Mouse (Mus musculus): ENCODE measurements around the gene Tmem117.

Tmem117 gene

GRCm38 (mm10) chr15:94868372-94868771, 239.3 kb downstream of the Tmem117 start:
- intact Hi-C loops (cut with DNase I): no loop called here

- intact Hi-C loops (cut with DNase I): no loop called here
Measured at GRCm38 (mm10) chr15:94885026-94885425, 256.0 kb downstream of the Tmem117 start.

- intact Hi-C loops (cut with DNase I): no loop called here
Measured at GRCm38 (mm10) chr15:94893201-94893600, 264.2 kb downstream of the Tmem117 start.

- intact Hi-C loops (cut with DNase I): no loop called here
Measured at GRCm38 (mm10) chr15:94894086-94894485, 265.1 kb downstream of the Tmem117 start.

- intact Hi-C loops (cut with DNase I): no loop called here
Measured at GRCm38 (mm10) chr15:94895681-94896080, 266.6 kb downstream of the Tmem117 start.

- intact Hi-C loops (cut with DNase I): no loop called here
Measured at GRCm38 (mm10) chr15:94903188-94903587, 274.2 kb downstream of the Tmem117 start.

- intact Hi-C loops (cut with DNase I): no loop called here
Measured at GRCm38 (mm10) chr15:94904672-94905407, 275.8 kb downstream of the Tmem117 start.

- intact Hi-C loops (cut with DNase I): no loop called here
Measured at GRCm38 (mm10) chr15:94921672-94922071, 292.6 kb downstream of the Tmem117 start.

- intact Hi-C loops (cut with DNase I): no loop called here
Measured at GRCm38 (mm10) chr15:94927986-94928385, 299.0 kb downstream of the Tmem117 start.

GRCm38 (mm10) chr15:94930743-94931142, 301.7 kb downstream of the Tmem117 start:
- intact Hi-C loops (cut with DNase I): no loop called here

- intact Hi-C loops (cut with DNase I): no loop called here
Measured at GRCm38 (mm10) chr15:94933044-94933443, 304.0 kb downstream of the Tmem117 start.

GRCm38 (mm10) chr15:94933480-94933879, 304.4 kb downstream of the Tmem117 start:
- intact Hi-C loops (cut with DNase I): no loop called here

GRCm38 (mm10) chr15:94941954-94942353, 312.9 kb downstream of the Tmem117 start:
- intact Hi-C loops (cut with DNase I): no loop called here

GRCm38 (mm10) chr15:94942465-94942864, 313.4 kb downstream of the Tmem117 start:
- intact Hi-C loops (cut with DNase I): no loop called here

GRCm38 (mm10) chr15:94943891-94944290, 314.9 kb downstream of the Tmem117 start:
- intact Hi-C loops (cut with DNase I): no loop called here

GRCm38 (mm10) chr15:94951382-94952048, 322.5 kb downstream of the Tmem117 start:
- intact Hi-C loops (cut with DNase I): no loop called here

GRCm38 (mm10) chr15:94956697-94957096, 327.7 kb downstream of the Tmem117 start:
- intact Hi-C loops (cut with DNase I): no loop called here

GRCm38 (mm10) chr15:94957202-94957601, 328.2 kb downstream of the Tmem117 start:
- intact Hi-C loops (cut with DNase I): no loop called here

- intact Hi-C loops (cut with DNase I): no loop called here
Measured at GRCm38 (mm10) chr15:94967004-94967403, 338.0 kb downstream of the Tmem117 start.

- intact Hi-C loops (cut with DNase I): no loop called here
Measured at GRCm38 (mm10) chr15:94968403-94969180, 339.6 kb downstream of the Tmem117 start.

GRCm38 (mm10) chr15:94981798-94982197, 352.8 kb downstream of the Tmem117 start:
- intact Hi-C loops (cut with DNase I): no loop called here

GRCm38 (mm10) chr15:94995352-94995751, 366.3 kb downstream of the Tmem117 start:
- intact Hi-C loops (cut with DNase I): no loop called here
